Mouse (Mus musculus): Measurements from ENCODE around the gene Chrna1. TPM values are rescaled to one million over a fixed set of nuclear protein-coding genes. Genes with fewer than 3 reads are reported as not detected.

The Chrna1 gene
- 0.09 TPM in 1 of 2 replicates, not detected in the other for polyA plus RNA-seq (2012; rRNA removed; ENCODE audit: low replicate concordance)

DNA sequence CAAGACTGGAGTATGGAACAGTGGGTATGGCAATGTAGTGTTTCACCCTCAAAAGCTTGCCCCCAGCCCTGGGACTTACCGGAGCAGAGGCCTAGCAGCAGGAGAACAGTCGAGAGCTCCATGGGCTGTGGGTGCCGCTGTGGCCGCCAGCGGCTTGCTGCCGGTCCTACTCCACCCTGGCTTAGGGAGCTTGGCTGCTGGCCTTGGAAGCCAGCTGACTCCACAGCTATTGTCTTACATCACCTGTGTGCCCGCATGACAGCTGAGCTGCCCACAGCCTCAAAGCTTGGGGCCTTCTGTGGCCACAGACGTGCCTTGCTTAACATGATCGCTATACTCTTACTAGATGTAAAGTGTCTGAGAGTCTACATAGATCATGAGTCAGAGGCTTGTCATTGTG lies at the start of gene Chrna1:
Gene Chrna1, minus strand, starts transcription at position 173 of the 400 bp plus-strand sequence.

DNA sequence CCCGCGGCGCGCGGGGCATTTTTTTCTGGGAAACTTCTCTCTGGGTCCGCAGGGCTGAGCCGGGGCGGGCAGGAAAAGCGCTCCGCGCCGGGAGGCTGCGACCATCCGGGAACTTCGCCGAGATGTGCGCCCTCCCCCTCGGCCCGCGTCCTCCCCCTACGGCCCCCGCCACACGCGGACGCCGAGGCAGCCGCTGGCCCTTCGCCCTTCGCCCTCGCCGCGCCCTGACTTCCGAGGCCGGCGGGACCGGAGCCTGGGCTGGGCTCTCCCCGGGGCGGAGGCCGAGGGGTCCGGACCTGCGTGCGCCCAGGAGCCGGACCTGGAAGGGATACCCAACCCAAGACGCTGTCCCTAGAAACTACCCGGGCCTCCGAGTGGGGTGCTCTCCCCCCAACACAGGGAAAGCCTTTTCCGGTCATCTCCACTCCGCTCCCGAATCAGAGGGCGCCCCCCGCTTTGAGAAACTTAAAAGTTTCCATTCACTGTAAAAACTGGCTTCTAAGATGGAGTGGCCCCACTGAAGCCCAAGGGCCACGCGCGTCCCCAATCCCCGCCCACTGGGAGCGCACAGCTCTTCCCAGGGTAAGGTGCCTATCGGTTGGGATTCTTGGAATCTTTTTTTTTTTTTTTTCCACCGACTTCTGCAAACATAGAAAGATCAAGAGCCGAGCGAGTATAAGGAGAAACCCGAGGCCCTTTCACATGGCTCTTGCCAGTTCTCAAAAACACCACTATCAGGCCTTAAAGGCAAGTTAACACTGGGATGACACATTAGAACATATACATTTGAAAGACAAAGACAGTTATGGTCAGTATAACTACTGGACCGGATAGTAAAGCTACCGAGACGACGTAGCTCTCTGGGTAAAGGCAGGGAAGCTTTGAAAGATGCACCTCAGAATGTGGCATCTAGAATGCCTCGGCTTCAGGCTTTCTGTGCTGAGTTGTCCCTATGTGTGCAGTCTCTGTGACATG lies 50.5 kb downstream of the Chrna1 start, which contains the start of gene Wipf1:
Gene Wipf1, minus strand, starts transcription at position 379 of the 975 bp plus-strand sequence.

Other genes with a start within 250 kb of the Chrna1 start
- 7.2 and 9.3 TPM in 2 replicates for gene Gpr155, start 193.8 kb downstream of the Chrna1 start, polyA plus RNA-seq (2012; rRNA removed; ENCODE audit: low replicate concordance)
- 11.1 and 14.2 TPM in 2 replicates for gene Wipf1, start 50.6 kb downstream of the Chrna1 start, polyA plus RNA-seq (2012; rRNA removed; ENCODE audit: low replicate concordance)
- gene Chn1, start 195.0 kb upstream of the Chrna1 start, polyA plus RNA-seq (2012; rRNA removed; ENCODE audit: low replicate concordance) = 25.3 and 39.3 TPM in 2 replicates

All from subcutaneous adipose tissue, adult 2 months (tissue).